Mouse (Mus musculus) embryonic facial prominence, embryonic 10.5 days (tissue): ENCODE data around the gene Zfp335. TPM values are rescaled to one million over a fixed set of nuclear protein-coding genes. Genes with fewer than 3 reads are reported as not detected.
A peak's percentile ranks its signal among the peaks of the same experiment; 100 is the strongest.

Experiments used
- DNase-seq: peaks from one replicate; pipeline ENCODE4 v3.0.0-alpha.2; 2017; ENCODE audit warnings: low spot score
- H3K27ac ChIP-seq: fragments of 300-500 bp; sonication (generic); replicated peaks from 2 replicates; pipeline ENCODE4 v1.5.1; 2016; ENCODE audit warnings: mild to moderate bottlenecking
- H3K27me3 ChIP-seq: fragments of 300-500 bp; sonication (generic); replicated peaks from 2 replicates; pipeline ENCODE4 v1.6.1; 2016; ENCODE audit warnings: low read depth, mild to moderate bottlenecking; ENCODE audit not compliant: poor library complexity, severe bottlenecking
- H3K36me3 ChIP-seq: fragments of 300-500 bp; sonication (generic); replicated peaks from 2 replicates; pipeline ENCODE4 v1.6.1; 2016; ENCODE audit warnings: mild to moderate bottlenecking, moderate library complexity
- H3K4me1 ChIP-seq: fragments of 300-500 bp; sonication (generic); 2 replicates; pipeline ENCODE4 v1.6.1; 2016
- H3K4me3 ChIP-seq: fragments of 300-500 bp; sonication (generic); 2 replicates; pipeline ENCODE4 v1.5.1; 2016; ENCODE audit warnings: mild to moderate bottlenecking, moderate library complexity
- H3K9me3 ChIP-seq: fragments of 300-500 bp; sonication (generic); 2 replicates; pipeline ENCODE4 v1.6.1; 2016; ENCODE audit warnings: mild to moderate bottlenecking
- WGBS: fragments of 180-500 bp; shearing (Covaris S2); methylation state at CpG from one replicate; pipeline ENCODE4 v1.1.7; 2016; 5-methylcytosine and 5-hydroxymethylcytosine counted together
- polyA plus RNA-seq: library from polyadenylated mRNA; unstranded; fragments of >200 nt; fragmentation: Nextera tagmentation; extraction: Ambion mirVana; gene quantifications from 2 replicates; pipeline ENCODE4 v1.2.1, GENCODE M21; 2016

Zfp335 gene
- polyA plus RNA-seq, 1 experiment from 2014 or later, result 18.2 TPM

DNA sequence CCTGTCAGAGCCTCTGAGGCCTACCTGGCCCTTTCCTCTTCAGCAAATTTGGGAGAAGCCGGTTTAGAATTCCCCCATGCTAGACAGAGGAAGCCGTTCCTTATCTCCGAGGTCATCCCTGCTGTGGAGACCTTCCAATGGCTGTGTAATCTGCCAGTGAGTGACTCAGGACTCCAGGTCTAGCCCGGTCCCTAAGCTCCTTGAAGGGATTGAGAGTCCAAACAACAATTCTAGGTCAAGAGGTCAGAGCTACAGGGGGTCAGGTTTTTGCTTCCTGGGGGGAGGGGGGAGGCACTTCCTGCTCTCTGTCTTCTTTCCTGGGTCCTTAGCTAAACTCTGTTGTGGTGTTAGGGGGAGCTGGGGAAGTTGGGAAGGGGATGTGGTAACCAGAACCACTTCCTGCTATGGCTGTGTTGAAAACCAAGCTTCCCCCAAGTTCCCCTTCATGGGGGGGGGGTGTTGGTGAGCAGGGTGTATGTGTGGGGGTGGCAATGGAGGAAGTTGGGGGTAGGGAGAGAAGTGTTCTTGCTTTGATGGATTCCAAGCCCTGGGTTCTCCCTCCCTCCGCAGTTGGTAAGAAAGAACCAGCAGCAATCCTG, 31.2 kb upstream of the Zfp335 start:
- H3K4me1 ChIP-seq, result peaks cover 54% of the 10 kb centered on the region

GRCm38 (mm10) chr2:164940140-164940830, 28.7 kb upstream of the Zfp335 start, which contains the start of gene Mmp9:
Gene Mmp9 (plus strand): TSS chr2:164940780.
- H3K4me3 ChIP-seq, result no peak within 1 kb of the TSS
- DNase-seq, result peak; percentile 34
- peaks cover 54% of the 10 kb centered on the region for H3K4me1 ChIP-seq
- no peaks in the 10 kb centered on the region for H3K36me3 ChIP-seq
- no peak within 1 kb of the TSS; the same call in 1 of the 2 replicates for H3K27ac ChIP-seq
- H3K27me3 ChIP-seq, result peaks cover 76% of the 10 kb centered on the region
- 18% methylated on average over 10 of the region's 10 CpGs for WGBS
- H3K9me3 ChIP-seq, result no peaks in the 10 kb centered on the region

More for the DNA sequence above, 31.2 kb upstream of the Zfp335 start:
- no peak overlapping the region for H3K4me3 ChIP-seq
- H3K9me3 ChIP-seq, result no peaks in the 10 kb centered on the region
- no peaks in the 10 kb centered on the region for H3K36me3 ChIP-seq
- peak overlapping the region; percentile 24; the same call in 1 of the 2 replicates for H3K27ac ChIP-seq
- peaks cover 75% of the 10 kb centered on the region for H3K27me3 ChIP-seq
- 15% methylated on average over 5 of the region's 5 CpGs for WGBS
- DNase-seq, result no peak

GRCm38 (mm10) chr2:164939106-164939505, 27.5 kb upstream of the Zfp335 start:
- peak overlapping the region; percentile 54 for H3K4me3 ChIP-seq
- H3K36me3 ChIP-seq, result no peaks in the 10 kb centered on the region
- H3K27me3 ChIP-seq, result peaks cover 83% of the 10 kb centered on the region
- under 1% methylated on average over 11 of the region's 11 CpGs for WGBS
- no peak for DNase-seq
- H3K27ac ChIP-seq, result no peak overlapping the region
- no peaks in the 10 kb centered on the region for H3K9me3 ChIP-seq
- H3K4me1 ChIP-seq, result peaks cover 63% of the 10 kb centered on the region

DNA sequence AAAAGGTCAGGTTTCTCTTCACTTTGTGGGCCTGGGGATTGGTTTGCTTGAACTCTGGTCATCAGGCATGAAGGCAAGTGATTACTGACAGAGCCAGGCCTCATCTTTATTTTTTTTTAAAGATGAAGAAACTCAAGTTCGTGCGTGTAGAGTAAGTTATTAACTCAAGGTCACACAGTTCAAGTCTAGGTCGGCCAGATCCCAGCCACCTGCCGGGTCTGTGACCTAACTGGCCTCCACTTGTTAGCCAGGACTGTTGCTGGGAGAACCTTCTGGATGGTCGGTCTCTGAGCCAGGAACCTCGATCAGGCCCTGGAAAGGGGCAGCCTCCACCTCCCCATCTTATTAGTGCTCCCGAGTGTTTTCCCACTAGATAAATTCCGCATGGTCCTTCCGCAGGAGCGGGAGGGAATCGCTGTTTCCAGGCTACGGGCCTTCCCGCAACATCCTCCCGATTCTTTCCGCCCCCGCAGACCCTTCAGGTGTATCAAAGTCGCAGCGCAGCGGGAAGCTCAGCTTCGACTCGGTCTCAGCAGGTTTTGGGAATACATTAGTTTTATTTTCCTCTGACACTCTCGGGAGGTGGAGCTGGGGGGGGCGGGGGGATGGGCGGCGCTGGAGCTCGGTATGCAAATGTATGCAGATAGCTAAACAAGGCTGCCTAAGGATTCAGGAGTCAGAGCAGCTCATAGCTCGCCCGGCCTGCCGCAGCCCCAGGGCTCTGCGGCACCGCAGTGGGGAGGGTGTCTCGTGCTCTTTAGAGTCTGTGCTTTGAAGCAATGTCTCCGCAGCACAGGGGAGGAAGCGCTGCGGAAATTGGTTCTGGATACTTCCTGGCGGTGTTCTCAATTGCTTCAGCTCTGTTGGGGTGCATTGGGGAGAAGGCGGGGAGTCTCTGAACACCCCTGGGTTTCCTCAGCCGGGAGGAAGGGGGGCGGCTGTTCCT, 26.9 kb upstream of the Zfp335 start:
- no peaks in the 10 kb centered on the region for H3K36me3 ChIP-seq
- H3K4me3 ChIP-seq, result peak overlapping the region; percentile 54
- H3K4me1 ChIP-seq, result peaks cover 63% of the 10 kb centered on the region
- H3K27me3 ChIP-seq, result peaks cover 83% of the 10 kb centered on the region
- peak; percentile 69 for DNase-seq
- no peaks in the 10 kb centered on the region for H3K9me3 ChIP-seq
- 3% methylated on average over 39 of the region's 39 CpGs for WGBS
- 0 out of 2 replicates have a peak overlapping the region, but pooled peaks have one; percentile 19 for H3K27ac ChIP-seq

DNA sequence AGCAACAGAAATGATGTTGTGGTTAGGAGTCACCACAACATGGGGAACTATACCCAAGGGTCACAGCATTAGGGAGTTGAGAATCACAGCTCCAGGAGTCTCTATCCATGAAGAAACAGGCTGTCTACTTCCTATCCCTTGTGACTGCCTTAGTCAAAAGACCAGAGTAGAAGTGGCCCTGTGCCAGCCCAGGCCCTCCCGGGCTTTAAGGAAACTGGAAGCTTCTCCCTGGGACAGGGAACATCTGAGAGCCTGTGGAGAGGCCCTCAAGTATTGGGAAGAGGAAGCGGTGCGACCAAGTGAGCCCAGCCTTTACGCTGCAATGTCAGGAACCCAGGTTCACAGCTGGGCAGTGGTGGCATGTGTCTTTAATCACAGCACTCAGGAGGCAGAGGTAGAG, 24.4 kb upstream of the Zfp335 start:
- Histone ChIP-seq H3K36me3 (no peaks in the 10 kb centered on the region), H3K27me3 (peaks cover 83% of the 10 kb centered on the region), H3K27ac (no peak overlapping the region), H3K4me1 (peaks cover 52% of the 10 kb centered on the region), H3K9me3 (no peaks in the 10 kb centered on the region), H3K4me3 (no peak overlapping the region)
- no peak for DNase-seq
- 84% methylated on average over 4 of the region's 4 CpGs for WGBS

GRCm38 (mm10) chr2:164933534-164933933, 22.0 kb upstream of the Zfp335 start:
- Histone ChIP-seq H3K4me1 (peaks cover 36% of the 10 kb centered on the region), H3K27me3 (peaks cover 58% of the 10 kb centered on the region), H3K36me3 (no peaks in the 10 kb centered on the region), H3K4me3 (no peak overlapping the region), H3K27ac (no peak overlapping the region), H3K9me3 (no peaks in the 10 kb centered on the region)
- no peak for DNase-seq
- WGBS, result 48% methylated on average over 10 of the region's 10 CpGs

DNA sequence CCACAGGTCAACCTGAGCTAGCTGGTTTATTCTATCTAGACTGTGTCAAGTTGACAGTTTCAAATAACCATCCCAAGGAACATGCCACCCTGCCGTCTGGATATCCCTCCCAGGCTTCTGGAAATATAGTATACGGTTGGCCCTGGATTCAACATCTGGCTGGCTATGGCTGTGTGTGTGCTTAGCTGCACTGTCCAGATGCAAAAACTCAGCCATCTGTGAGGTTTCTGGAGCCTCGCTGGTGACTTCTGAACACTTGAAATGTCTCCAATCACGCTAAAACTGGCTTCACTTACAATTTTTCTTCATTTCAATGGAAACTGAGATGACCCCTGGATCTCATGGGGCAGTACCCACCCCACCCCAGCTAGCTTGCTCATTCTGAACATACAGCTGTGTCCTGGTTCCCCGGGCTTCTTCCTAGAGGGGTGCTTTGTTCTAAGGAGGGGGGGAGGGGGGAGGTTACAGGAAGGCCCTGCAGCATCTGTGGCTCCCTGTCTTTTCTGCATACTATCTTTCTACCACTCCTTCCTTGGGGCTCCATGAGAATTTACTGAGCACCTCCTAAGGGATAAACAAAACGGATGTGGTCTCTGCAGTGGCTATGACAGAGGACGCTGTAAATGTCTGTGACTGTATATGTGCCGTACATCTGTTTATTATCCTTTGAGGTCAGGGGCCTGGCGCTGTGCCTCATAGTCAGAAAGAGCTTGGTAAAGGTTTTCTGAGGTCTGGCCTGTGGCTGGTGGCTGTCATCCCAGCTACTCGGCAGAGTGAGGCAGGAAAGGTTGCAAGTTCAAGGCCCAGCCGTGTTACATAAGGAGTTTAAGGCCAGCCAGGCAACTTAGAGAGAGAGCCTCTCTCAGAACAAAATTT, 19.4 kb upstream of the Zfp335 start:
- peaks cover 32% of the 10 kb centered on the region for H3K27me3 ChIP-seq
- WGBS, result 56% methylated on average over 11 of the region's 11 CpGs
- no peaks in the 10 kb centered on the region for H3K36me3 ChIP-seq
- no peak overlapping the region for H3K4me3 ChIP-seq
- no peak for DNase-seq
- peaks cover 28% of the 10 kb centered on the region for H3K4me1 ChIP-seq
- no peak overlapping the region for H3K27ac ChIP-seq
- H3K9me3 ChIP-seq, result no peaks in the 10 kb centered on the region

DNA sequence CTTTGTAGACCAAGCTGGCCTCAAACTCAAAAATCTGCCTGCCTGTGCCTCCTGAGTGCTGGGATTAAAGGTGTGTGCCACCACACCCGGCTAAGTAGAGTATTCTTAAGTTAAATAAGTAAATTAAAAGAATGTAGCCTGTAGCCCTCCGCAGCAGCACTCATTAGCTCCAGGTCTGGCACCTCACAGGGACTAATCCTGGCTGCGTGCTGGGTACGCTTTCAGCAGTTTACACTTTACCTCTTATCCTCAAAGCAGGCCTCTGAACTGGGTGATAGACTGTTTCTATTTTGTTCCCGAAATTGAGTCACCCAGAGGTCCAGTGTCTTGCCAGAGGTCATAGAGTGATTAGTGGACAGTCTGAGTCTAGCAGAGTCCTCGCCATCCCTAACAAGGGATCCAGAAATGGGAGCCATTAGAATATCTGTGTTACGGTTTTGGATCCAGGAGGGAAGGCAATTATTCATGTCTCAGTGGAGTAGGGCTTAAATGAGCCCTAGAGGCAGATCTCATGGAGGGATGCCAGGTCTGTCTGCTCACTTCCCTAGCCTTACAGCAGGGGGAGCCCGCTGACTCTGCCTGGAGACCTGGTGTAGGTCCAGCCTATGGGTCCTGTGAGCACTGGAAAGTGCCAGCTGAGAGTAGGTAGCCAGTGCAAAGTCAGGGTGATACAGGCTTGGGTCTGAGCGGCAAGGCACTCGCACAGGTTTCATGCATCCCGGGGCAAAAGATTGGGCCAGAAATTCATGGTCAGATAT, 12.7 kb upstream of the Zfp335 start:
- no peaks in the 10 kb centered on the region; the same call in 1 of the 2 replicates for H3K27me3 ChIP-seq
- no peak overlapping the region for H3K4me3 ChIP-seq
- peaks cover 20% of the 10 kb centered on the region for H3K4me1 ChIP-seq
- peak; percentile 77 for DNase-seq
- no peak overlapping the region for H3K27ac ChIP-seq
- H3K36me3 ChIP-seq, result peaks cover 16% of the 10 kb centered on the region
- WGBS, result 37% methylated on average over 11 of the region's 11 CpGs
- H3K9me3 ChIP-seq, result no peaks in the 10 kb centered on the region

DNA sequence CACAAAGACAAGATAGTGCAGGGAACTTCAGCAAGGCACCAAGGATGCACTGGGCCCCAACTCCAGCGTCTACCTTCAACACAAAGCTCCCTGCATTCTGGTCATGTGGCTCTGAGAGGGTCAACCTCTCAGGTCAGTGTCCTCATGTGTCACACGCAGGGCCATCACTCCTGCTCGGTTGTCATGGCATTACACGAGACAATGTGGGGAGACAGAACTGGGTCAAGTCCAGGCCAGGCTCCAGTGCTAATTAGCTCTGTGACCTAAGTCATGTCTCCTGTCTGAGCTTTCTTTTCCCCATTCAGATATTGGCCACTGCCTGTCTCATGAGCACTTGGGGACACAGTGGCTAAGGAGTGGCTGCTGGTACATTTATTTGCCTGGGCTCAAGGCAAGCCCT, 11.7 kb upstream of the Zfp335 start:
- Histone ChIP-seq H3K36me3 (peaks cover 22% of the 10 kb centered on the region), H3K27ac (no peak overlapping the region), H3K27me3 (no peaks in the 10 kb centered on the region), H3K4me3 (no peak overlapping the region), H3K4me1 (peaks cover 20% of the 10 kb centered on the region), H3K9me3 (no peaks in the 10 kb centered on the region)
- WGBS, result 57% methylated on average over 4 of the region's 4 CpGs
- DNase-seq, result no peak

DNA sequence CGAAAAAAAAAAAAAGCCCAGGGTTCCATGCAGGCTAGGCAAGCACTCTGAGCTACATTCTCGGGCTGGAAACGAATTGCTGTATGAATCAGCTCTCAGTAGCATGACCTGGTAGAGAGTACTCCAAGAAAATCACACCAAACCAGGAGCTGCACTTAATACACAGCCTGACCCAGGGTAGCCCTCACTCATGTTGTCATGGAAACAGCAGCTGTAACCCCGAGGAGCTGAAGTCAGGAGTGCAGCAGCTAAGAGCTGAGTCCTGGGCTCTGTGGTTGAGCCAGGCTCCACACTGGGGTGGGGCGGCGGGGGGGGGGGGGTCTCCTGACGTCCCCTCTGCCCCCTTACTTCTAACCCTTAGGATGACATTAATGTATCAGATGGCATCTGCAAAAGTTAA, 10.4 kb upstream of the Zfp335 start:
- peaks cover 27% of the 10 kb centered on the region for H3K4me1 ChIP-seq
- H3K27me3 ChIP-seq, result no peaks in the 10 kb centered on the region
- H3K9me3 ChIP-seq, result no peaks in the 10 kb centered on the region
- DNase-seq, result no peak
- 63% methylated on average over 7 of the region's 7 CpGs for WGBS
- H3K4me3 ChIP-seq, result no peak overlapping the region
- H3K36me3 ChIP-seq, result peaks cover 25% of the 10 kb centered on the region
- H3K27ac ChIP-seq, result no peak overlapping the region

DNA sequence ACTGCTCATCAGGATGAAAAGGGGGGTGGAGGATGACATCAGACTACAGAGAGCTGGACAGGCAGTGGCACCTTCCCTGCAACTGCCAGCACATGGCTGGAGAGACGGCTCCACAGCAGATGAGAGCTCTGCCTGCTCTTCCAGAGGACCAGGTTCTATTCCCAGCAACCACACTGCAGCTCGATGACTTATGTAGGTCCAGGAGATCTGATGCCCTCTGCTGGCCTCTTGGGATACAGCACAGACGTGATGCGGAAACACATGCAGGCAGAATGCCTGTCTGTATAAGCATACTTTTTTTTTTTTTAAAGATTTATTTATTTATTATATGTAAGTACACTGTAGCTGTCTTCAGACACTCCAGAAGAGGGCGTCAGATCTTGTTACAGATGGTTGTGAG, 6.8 kb upstream of the Zfp335 start:
- Histone ChIP-seq H3K4me1 (peaks cover 22% of the 10 kb centered on the region), H3K27me3 (no peaks in the 10 kb centered on the region), H3K36me3 (peaks cover 39% of the 10 kb centered on the region), H3K27ac (no peak overlapping the region), H3K9me3 (no peaks in the 10 kb centered on the region), H3K4me3 (no peak overlapping the region)
- 52% methylated on average over 5 of the region's 5 CpGs for WGBS
- DNase-seq, result peak; percentile 56
